Mouse (Mus musculus) liver, postnatal 0 days (tissue): ENCODE results near the gene Syt17. TPM values are rescaled to one million over a fixed set of nuclear protein-coding genes. Genes with fewer than 3 reads are reported as not detected.

Source experiments
- ATAC-seq: fragments of 200-750 bp; cut with Nextera tagmentation; 2 replicates; pipeline ENCODE4 v1.8.0; 2017; ENCODE audit warnings: mild to moderate bottlenecking, moderate library complexity
- DNase-seq: peaks from one replicate; pipeline ENCODE4 v3.0.0-alpha.2; 2016
- H3K27ac ChIP-seq: fragments of 300-500 bp; sonication (generic); 2 replicates; pipeline ENCODE4 v1.5.1; 2014; ENCODE audit warnings: antibody characterized with exemption, moderate library complexity, mild to moderate bottlenecking, low read depth
- H3K27me3 ChIP-seq: fragments of 300-500 bp; sonication (generic); 2 replicates; pipeline ENCODE4 v1.6.1; 2014; ENCODE audit warnings: low read length, control low read depth, mixed read lengths; ENCODE audit not compliant: insufficient read depth
- H3K36me3 ChIP-seq: fragments of 300-500 bp; sonication (generic); replicated peaks from 2 replicates; pipeline ENCODE4 v1.6.1; 2014; ENCODE audit warnings: mild to moderate bottlenecking, control low read depth, low read length, moderate library complexity, mixed read lengths; ENCODE audit not compliant: insufficient read depth
- H3K4me1 ChIP-seq: fragments of 300-500 bp; sonication (generic); 2 replicates; pipeline ENCODE4 v1.6.1; 2014; ENCODE audit warnings: antibody characterized with exemption, mild to moderate bottlenecking, control low read depth; ENCODE audit not compliant: insufficient read depth
- H3K4me2 ChIP-seq: fragments of 300-500 bp; sonication (generic); 2 replicates; pipeline ENCODE4 v1.6.1; 2014; ENCODE audit warnings: low read depth, mild to moderate bottlenecking, low read length, moderate library complexity, mixed read lengths
- H3K4me3 ChIP-seq: fragments of 300-500 bp; sonication (generic); 2 replicates; pipeline ENCODE4 v1.5.1; 2014; ENCODE audit warnings: low read depth, low read length
- H3K9ac ChIP-seq: fragments of 300-500 bp; sonication (generic); replicated peaks from 2 replicates; pipeline ENCODE4 v1.6.1; 2014; ENCODE audit warnings: mild to moderate bottlenecking, moderate library complexity
- H3K9me3 ChIP-seq: fragments of 300-500 bp; sonication (generic); 2 replicates; pipeline ENCODE4 v1.6.1; 2016; ENCODE audit warnings: mild to moderate bottlenecking, control low read depth, low read length, mixed read lengths
- CTCF ChIP-seq: sonication (generic); IDR thresholded peaks from 2 replicates; pipeline ENCODE4 v1.5.1; 2016; ENCODE audit warnings: antibody characterized with exemption, low read depth
- EP300 ChIP-seq: IDR thresholded peaks from 2 replicates; pipeline ENCODE4 v1.6.1; 2016; ENCODE audit warnings: antibody characterized with exemption, low read depth, mild to moderate bottlenecking
- WGBS: fragments of 180-500 bp; shearing (Covaris S2); extraction: QIAGEN DNeasy Blood & Tissue Kit; methylation state at CpG from one replicate; pipeline ENCODE4 v1.1.7; 2014; ENCODE audit not compliant: insufficient replicate concordance; 5-methylcytosine and 5-hydroxymethylcytosine counted together
- polyA plus RNA-seq: library from polyadenylated mRNA; unstranded; fragments of >200 nt; fragmentation: Nextera tagmentation; extraction: Ambion mirVana; gene quantifications from 2 replicates; pipeline ENCODE4 v1.2.1, GENCODE M21; 2015

The Syt17 gene
- polyA plus RNA-seq, 1 experiment from 2014 or later, result 0.08 TPM

DNA sequence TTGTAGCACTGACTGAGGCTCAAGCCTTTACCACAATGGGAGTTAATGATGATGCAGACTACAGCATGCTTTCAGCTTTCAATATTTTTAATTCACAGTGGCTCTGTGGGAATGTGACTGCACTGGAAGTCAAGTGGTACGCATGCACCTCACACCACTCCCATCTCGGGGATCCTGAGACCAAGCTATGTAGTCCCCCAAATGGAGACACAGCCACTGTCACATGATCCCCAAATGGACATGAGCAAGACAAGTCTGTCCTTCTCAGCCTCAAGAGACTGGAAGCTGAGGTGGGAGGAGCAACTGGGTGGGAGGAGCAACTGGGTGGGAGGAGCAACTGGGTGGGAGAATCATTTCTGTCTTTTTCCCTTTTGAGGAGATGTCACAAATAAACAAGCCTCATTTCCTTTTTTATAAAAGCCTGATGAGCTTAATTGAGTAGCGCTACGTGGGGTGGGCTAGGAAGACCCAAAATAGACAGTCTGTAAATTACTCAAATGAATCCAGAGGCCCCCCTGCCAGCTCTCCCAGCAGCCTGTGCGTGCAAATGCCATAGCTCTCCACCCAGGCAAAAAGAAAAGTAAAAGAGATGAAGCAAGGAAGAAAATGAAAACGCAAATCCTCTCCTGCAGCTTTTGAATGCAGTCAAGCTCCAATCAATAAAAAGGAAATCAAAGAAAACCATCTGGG, 28.4 kb downstream of the Syt17 start:
- no peak for TF ChIP-seq CTCF
- no peak for TF ChIP-seq EP300
- Histone ChIP-seq H3K27ac (no peak overlapping the region), H3K9ac (no peak overlapping the region), H3K4me3 (no peak overlapping the region), H3K4me1 (no peaks in the 10 kb centered on the region), H3K27me3 (no peaks in the 10 kb centered on the region), H3K36me3 (no peaks in the 10 kb centered on the region), H3K4me2 (no peak overlapping the region), H3K9me3 (no peaks in the 10 kb centered on the region)
- ATAC-seq (no peak), DNase-seq (no peak)
- 51% methylated on average over 6 of the region's 6 CpGs for WGBS

- no peak overlapping the region for H3K9ac ChIP-seq
- no peak for DNase-seq
These were observed 33.8 kb downstream of the Syt17 start for GRCm38 (mm10) chr7:118414183-118414582.

DNA sequence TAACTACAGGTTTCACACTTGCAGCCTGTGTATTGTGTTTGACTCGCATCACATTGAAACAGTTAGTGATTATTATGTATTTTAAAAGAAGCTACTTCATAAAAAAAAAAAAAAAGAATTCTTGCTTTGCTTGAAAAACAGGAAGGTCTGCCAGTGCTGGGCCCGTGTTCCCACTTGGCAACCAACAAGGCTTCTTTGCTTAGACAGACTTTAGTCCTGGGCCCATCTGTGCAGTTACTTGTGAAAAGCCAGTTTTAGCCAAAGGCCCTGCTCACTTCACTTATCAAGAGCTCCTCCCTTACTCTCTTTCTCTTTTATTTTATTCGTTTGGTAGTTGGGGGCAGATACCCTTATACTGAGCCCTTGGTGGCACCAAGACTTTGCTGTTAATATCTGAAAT, 36.1 kb downstream of the Syt17 start:
- WGBS, result 62% methylated on average over 3 of the region's 3 CpGs
- Histone ChIP-seq H3K27ac (no peak overlapping the region), H3K9me3 (no peaks in the 10 kb centered on the region), H3K4me3 (no peak overlapping the region), H3K4me2 (no peak overlapping the region), H3K36me3 (no peaks in the 10 kb centered on the region), H3K27me3 (no peaks in the 10 kb centered on the region), H3K4me1 (no peaks in the 10 kb centered on the region), H3K9ac (no peak overlapping the region)
- DNase-seq (no peak), ATAC-seq (no peak)
- TF ChIP-seq EP300 (no peak), CTCF (no peak)

More at GRCm38 (mm10) chr7:118414183-118414582, 33.8 kb downstream of the Syt17 start:
- H3K4me1 ChIP-seq, result no peaks in the 10 kb centered on the region
- no peak overlapping the region for H3K27ac ChIP-seq
- WGBS, result 82% methylated on average over 3 of the region's 3 CpGs
- no peak overlapping the region for H3K4me2 ChIP-seq
- no peaks in the 10 kb centered on the region for H3K36me3 ChIP-seq
- H3K27me3 ChIP-seq, result no peaks in the 10 kb centered on the region
- no peaks in the 10 kb centered on the region for H3K9me3 ChIP-seq
- no peak for ATAC-seq
- H3K4me3 ChIP-seq, result no peak overlapping the region
- TF ChIP-seq EP300 (no peak), CTCF (no peak)

DNA sequence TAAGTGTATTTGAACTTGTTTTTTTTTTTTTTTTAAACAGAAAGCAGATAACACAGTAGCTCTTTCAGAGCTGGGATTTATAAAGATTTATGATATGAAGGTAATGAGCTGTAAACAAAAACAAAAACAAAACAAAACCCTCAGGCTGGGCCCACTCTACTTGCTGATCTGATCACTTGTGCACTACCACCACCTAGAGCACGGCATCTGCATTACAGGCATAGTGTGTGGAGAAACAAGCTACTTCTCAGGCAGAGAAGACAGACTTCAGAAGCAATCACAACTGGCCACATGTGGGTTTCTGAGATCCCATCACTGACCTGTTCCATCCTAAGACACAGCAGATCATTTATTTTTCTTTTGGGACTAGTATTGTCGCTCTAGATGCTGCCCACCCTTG, 38.6 kb downstream of the Syt17 start:
- no peak for TF ChIP-seq EP300
- peak; percentile 50 for TF ChIP-seq CTCF
- Histone ChIP-seq H3K4me1 (no peaks in the 10 kb centered on the region), H3K9ac (no peak overlapping the region), H3K4me3 (no peak overlapping the region), H3K27me3 (no peaks in the 10 kb centered on the region), H3K36me3 (no peaks in the 10 kb centered on the region), H3K27ac (no peak overlapping the region), H3K4me2 (no peak overlapping the region), H3K9me3 (no peaks in the 10 kb centered on the region)
- WGBS, result 38% methylated on average over 2 of the region's 2 CpGs
- ATAC-seq (no peak), DNase-seq (no peak)

DNA sequence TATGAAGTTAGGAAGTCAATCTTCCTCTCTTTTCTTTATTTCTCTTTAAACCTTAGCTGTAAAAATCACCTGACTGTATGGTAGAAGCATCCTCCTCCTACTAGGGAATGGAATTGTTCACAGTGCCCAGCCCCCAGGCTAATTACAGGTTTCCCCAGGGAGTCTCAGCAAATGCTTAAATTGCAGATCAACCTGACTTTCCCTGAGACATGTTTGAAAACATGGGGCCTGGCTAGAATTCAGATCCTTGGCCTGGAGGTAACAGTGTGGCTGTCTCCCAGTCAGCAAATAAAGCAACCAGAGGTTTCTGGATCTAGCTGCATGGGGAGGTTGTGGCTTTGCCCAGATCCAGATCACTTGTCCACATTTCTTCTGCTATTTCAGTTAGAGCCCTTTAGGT, 42.8 kb downstream of the Syt17 start:
- Histone ChIP-seq H3K4me3 (no peak overlapping the region), H3K9ac (no peak overlapping the region), H3K36me3 (no peaks in the 10 kb centered on the region), H3K4me2 (no peak overlapping the region), H3K9me3 (no peaks in the 10 kb centered on the region), H3K4me1 (no peaks in the 10 kb centered on the region), H3K27me3 (no peaks in the 10 kb centered on the region), H3K27ac (no peak overlapping the region)
- TF ChIP-seq EP300 (no peak), CTCF (no peak)
- ATAC-seq, result no peak
- DNase-seq, result no peak

DNA sequence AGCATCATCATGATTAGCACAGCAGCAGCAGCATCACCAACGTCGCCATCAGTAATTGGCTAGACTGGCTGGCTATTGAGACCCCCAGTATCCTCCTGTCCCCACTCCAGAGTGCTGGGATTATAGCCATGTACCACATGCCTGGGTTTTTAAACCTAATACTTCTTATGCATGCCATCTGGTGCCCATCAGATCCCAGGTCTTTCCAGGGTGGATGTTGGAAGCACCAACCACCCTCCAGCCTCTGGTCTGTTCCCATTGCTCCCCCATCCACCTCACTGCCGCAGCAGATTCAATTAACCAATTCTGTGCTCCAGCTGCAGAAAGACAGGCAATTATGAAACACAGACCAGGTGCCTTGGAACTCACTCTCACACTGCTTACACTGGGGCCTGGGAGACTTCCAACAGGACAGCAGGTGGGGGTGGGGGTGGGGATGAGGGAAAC, 45.4 kb downstream of the Syt17 start:
- TF ChIP-seq CTCF, result no peak
- no peak for TF ChIP-seq EP300
- H3K4me2 ChIP-seq, result no peak overlapping the region
- DNase-seq (no peak), ATAC-seq (no peak)
- H3K9me3 ChIP-seq, result no peaks in the 10 kb centered on the region
- no peak overlapping the region for H3K4me3 ChIP-seq
- no peaks in the 10 kb centered on the region for H3K36me3 ChIP-seq
- H3K27me3 ChIP-seq, result no peaks in the 10 kb centered on the region
- no peak overlapping the region for H3K27ac ChIP-seq
- H3K4me1 ChIP-seq, result no peaks in the 10 kb centered on the region
- 73% methylated on average over 3 of the region's 3 CpGs for WGBS
- H3K9ac ChIP-seq, result no peak overlapping the region
